Mouse (Mus musculus): Measurements from ENCODE around the gene B3gntl1.

DNA sequence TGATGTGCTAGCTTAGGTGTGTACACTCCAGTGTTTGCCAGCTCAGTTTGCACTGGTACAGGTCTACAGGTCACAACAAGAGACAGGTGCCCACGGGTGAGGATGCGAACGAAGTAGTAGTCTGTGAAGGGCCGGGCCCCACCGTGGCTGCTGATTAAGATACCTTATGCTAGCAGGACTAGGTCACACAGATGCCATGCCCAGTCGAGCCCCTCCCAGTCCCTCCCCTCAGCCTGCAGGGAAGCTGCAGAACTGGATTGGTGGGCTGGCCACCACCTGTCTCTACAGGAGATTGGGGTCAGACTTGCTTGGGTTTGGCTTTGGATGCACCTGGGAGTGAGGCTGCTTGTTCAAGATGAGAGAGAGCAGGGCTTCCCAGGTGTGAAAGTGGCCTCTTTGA lies 44.8 kb upstream of the B3gntl1 start:
- TF ChIP-seq CTCF (IDR thresholded peaks at IDR 0.05; ENCODE audit: low read depth, low read length) (no peak), POLR2A (IDR thresholded peaks at IDR 0.05; ENCODE audit: insufficient read depth, low read length) (no peak)

Measured in ES-Bruce4 (cell line).